Mouse (Mus musculus): ENCODE data around the gene Gstm6. TPM values are rescaled to one million over a fixed set of nuclear protein-coding genes. Genes with fewer than 3 reads are reported as not detected.
"Not testable (repeated sequence)": the region's sequence is repeated elsewhere in the genome, so short reads cannot be mapped to it uniquely, and the experiment has no call there.

Gstm6 gene
- total RNA-seq, 1 experiment from 2014 or later: not detected

DNA sequence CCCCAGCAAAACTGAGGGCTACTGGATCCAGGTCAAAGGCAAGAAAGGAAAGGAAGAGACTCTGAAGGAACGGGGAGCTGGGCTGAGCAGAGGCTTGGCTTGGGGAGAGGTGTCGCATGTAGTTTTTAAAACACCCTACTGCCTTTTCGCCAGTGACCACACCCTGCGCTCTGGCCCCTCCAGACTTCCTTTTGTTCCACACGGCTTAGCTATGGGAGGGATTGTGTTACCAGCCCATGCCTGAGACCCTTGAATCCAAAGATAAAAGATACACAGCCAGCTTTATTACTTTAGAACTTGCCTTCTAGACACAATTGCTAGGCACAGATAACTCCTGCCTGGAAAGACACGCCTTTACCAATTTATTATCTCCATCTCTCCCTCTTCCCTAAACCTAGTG, 37.6 kb downstream of the Gstm6 start:
- ATAC-seq (ENCODE audit: extremely low read depth, insufficient number of reproducible peaks, low FRiP score, poor library complexity, severe bottlenecking): no peak

GRCm38 (mm10) chr3:107900955-107901673, 42.4 kb downstream of the Gstm6 start:
- ATAC-seq (ENCODE audit: extremely low read depth, insufficient number of reproducible peaks, low FRiP score, poor library complexity, severe bottlenecking): no peak

DNA sequence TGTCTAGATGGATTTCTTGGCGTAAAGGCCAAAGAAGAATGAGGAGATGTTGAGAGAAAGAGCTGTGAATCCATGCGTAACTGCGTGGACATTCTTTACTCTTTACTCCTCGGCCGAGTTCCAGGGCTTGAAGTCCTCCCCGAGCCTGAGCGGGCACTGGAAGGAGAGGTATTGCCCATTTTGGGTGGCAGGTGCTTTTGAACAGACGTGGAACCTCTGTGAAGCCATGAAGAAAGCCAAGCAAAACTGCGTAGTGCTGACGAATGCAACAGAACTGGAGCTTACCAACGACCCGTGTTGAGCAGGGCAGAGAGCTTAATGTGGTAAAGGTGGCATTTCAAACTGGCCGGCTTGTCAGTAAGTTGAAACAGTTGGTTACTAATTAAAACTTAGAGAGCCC, 44.9 kb downstream of the Gstm6 start:
- no peak for ATAC-seq (ENCODE audit: extremely low read depth, insufficient number of reproducible peaks, low FRiP score, poor library complexity, severe bottlenecking)

GRCm38 (mm10) chr3:107895720-107896569, 47.6 kb downstream of the Gstm6 start, which contains the start of gene Gstm5:
Gene Gstm5 (plus strand): TSS chr3:107895821.
- ATAC-seq (ENCODE audit: extremely low read depth, insufficient number of reproducible peaks, low FRiP score, poor library complexity, severe bottlenecking): peak; percentile 24; the same call in 1 of the 2 replicates

- ATAC-seq (ENCODE audit: extremely low read depth, insufficient number of reproducible peaks, low FRiP score, poor library complexity, severe bottlenecking): no peak
Measured at GRCm38 (mm10) chr3:107895194-107895719, 48.3 kb downstream of the Gstm6 start.

GRCm38 (mm10) chr3:107889236-107889635, 54.3 kb downstream of the Gstm6 start:
- ATAC-seq (ENCODE audit: extremely low read depth, insufficient number of reproducible peaks, low FRiP score, poor library complexity, severe bottlenecking): not testable (repeated sequence)

Other genes with a start within 250 kb of the Gstm6 start
- 61.3 and 64.3 TPM in 2 replicates for gene Ahcyl1, start 247.2 kb downstream of the Gstm6 start, total RNA-seq (2017)
- 94.7 and 94.9 TPM in 2 replicates for gene Csf1, start 183.3 kb downstream of the Gstm6 start, total RNA-seq (2017)
- gene Eps8l3, start 66.5 kb downstream of the Gstm6 start, total RNA-seq (2017): not detected in 2 replicates
- 0.93 and 1.5 TPM in 2 replicates for gene Gstm5, start 47.9 kb downstream of the Gstm6 start, total RNA-seq (2017)
- gene Gstm7, start 11.9 kb downstream of the Gstm6 start, total RNA-seq (2017): not detected in 2 replicates
- gene Gstm3, start 25.5 kb upstream of the Gstm6 start, total RNA-seq (2017): not detected in 2 replicates
- gene Gstm2, start 42.7 kb upstream of the Gstm6 start, total RNA-seq (2017): not detected in 2 replicates
- 7.9 and 12.3 TPM in 2 replicates for gene Gstm1, start 74.2 kb upstream of the Gstm6 start, total RNA-seq (2017)
- 1.7 and 2.3 TPM in 2 replicates for gene Gstm4, start 101.1 kb upstream of the Gstm6 start, total RNA-seq (2017)
- gene Ampd2, start 142.9 kb upstream of the Gstm6 start, total RNA-seq (2017): 16.0 and 18.5 TPM in 2 replicates
- not detected in 2 replicates for gene Gnat2, start 149.0 kb upstream of the Gstm6 start, total RNA-seq (2017)
- gene Gnai3, start 202.4 kb upstream of the Gstm6 start, total RNA-seq (2017): 143 and 165 TPM in 2 replicates
- gene Gpr61, start 211.1 kb upstream of the Gstm6 start, total RNA-seq (2017): 0.23 TPM in 1 of 2 replicates, not detected in the other
- gene Amigo1, start 242.6 kb upstream of the Gstm6 start, total RNA-seq (2017): 1.3 and 1.6 TPM in 2 replicates